Mouse (Mus musculus): ENCODE measurements at regions not wholly inside any gene's neighbourhood (a gene's known extent, or its start where the extent isn't known, plus 50 kb on each side); places are given as distances from the start of the nearest gene placed in this dataset.

DNA sequence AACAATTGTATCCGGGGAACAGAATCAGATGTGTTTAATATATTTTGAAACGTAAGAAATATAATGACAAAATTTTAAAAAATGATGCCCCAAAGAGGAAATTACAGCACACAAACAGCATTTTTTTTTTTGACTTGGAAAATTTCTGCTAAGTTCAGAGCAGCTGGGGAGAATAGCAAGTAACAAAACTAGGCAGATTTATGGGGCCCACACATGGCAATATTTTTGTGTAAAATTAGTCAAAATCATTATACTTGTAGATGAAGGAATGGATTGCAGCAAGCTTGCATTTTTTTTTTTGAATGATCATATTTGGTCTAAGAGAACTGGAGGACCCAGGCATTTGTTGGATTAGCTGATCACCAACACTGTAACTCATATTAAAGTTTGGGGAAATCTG lies 189.4 kb downstream of the Map2k6 start:
- Histone ChIP-seq H3K4me3 (ENCODE audit: low read depth, low read length) (no peak overlapping the region), H3K27ac (ENCODE audit: low read depth) (no peak overlapping the region), H3K4me1 (ENCODE audit: insufficient read depth) (no peaks in the 10 kb centered on the region), H3K4me2 (no peak overlapping the region), H3K9me3 (ENCODE audit: low read depth, low read length) (no peaks in the 10 kb centered on the region), H3K36me3 (ENCODE audit: insufficient read depth) (no peaks in the 10 kb centered on the region), H3K9ac (no peak overlapping the region), H3K27me3 (ENCODE audit: insufficient read depth, low read length) (no peaks in the 10 kb centered on the region)
- ATAC-seq (ENCODE audit: insufficient read depth) (no peak), DNase-seq (no peak)
- TF ChIP-seq CTCF (IDR thresholded peaks at IDR 0.05; ENCODE audit: low read depth) = no peak
- 74% methylated on average over 2 of the region's 2 CpGs for WGBS

DNA sequence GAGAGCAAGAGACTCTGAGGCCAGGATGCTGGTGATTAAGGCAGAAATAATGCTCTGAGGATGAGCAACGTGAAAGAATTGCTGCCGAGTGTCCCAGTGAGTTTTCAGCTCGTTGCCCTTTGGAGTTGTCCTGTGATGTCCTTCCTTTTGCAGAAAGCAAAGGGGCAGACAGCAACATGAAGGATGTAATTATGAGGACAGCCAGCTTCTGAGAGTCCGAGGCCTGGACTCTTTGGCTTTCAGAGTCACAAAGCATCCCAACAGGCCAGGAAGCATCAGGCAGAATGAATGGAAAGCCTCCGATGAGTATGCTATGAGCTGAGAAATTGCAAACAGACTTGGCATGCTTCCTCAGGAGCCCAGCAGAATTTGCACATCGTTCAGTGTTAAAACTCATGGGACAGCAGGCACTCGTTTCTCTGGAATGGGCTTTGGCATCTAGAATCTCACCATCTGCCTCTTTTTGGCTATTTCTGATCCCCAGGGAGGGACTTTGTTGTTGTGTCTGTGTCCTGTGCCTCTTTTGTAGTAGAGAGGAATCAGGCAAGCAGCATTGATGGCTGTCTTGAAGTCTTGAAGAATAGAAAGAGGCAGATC lies 196.4 kb downstream of the Map2k6 start:
- Histone ChIP-seq H3K9me3 (ENCODE audit: low read depth, low read length) (no peaks in the 10 kb centered on the region), H3K36me3 (ENCODE audit: insufficient read depth) (no peaks in the 10 kb centered on the region), H3K27me3 (ENCODE audit: insufficient read depth, low read length) (no peaks in the 10 kb centered on the region), H3K4me2 (no peak overlapping the region), H3K4me3 (ENCODE audit: low read depth, low read length) (no peak overlapping the region), H3K4me1 (ENCODE audit: insufficient read depth) (no peaks in the 10 kb centered on the region), H3K27ac (ENCODE audit: low read depth) (no peak overlapping the region), H3K9ac (no peak overlapping the region)
- WGBS = 68% methylated on average over 7 of the region's 7 CpGs
- ATAC-seq (ENCODE audit: insufficient read depth) (no peak), DNase-seq (no peak)
- no peak for TF ChIP-seq CTCF (IDR thresholded peaks at IDR 0.05; ENCODE audit: low read depth)

DNA sequence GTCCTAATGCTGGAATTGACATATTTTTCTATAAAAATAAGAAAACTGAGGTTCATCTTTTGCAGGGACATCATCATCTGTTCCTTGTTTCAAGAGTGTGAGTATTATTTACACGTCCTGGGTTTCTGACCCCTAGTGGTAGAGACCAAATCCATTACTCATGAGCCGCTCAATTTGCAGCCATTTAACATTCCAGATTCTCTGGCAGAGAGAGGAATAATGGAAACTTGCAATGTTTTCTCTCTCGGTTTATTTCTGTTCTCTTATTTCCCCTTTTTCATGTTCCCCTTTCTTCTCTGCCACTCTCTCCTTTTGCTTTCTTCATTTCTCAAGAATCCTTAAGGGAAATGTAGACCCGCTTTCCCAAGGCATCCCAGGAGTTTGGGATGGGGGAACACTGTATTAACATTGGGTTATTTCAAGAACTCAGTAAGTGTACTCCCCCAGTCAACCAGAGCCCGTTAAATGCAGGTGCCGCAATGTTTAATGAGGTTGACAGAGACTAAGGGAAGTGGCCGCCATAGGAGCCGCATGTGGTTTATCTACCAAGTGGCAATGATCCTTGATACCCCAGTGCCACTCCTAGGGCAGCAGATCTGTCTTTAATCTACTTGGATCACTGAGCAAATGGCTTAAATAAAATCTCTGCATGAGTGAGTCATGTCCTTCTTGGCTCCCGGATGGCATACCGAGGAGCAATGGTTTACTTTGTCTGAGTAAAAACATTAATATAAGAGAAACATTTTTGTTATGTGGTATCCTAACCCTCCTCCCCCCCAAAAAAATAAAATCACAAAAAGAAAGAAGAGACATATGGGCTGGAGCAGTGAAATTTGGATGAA lies 206.3 kb downstream of the Map2k6 start:
- Histone ChIP-seq H3K4me1 (ENCODE audit: insufficient read depth) (no peaks in the 10 kb centered on the region), H3K36me3 (ENCODE audit: insufficient read depth) (no peaks in the 10 kb centered on the region), H3K27ac (ENCODE audit: low read depth) (no peak overlapping the region), H3K9ac (no peak overlapping the region), H3K27me3 (ENCODE audit: insufficient read depth, low read length) (no peaks in the 10 kb centered on the region), H3K4me3 (ENCODE audit: low read depth, low read length) (no peak overlapping the region), H3K9me3 (ENCODE audit: low read depth, low read length) (no peaks in the 10 kb centered on the region), H3K4me2 (no peak overlapping the region)
- 71% methylated on average over 10 of the region's 10 CpGs for WGBS
- DNase-seq (peak; percentile 8), ATAC-seq (ENCODE audit: insufficient read depth) (no peak)
- no peak for TF ChIP-seq CTCF (IDR thresholded peaks at IDR 0.05; ENCODE audit: low read depth)

DNA sequence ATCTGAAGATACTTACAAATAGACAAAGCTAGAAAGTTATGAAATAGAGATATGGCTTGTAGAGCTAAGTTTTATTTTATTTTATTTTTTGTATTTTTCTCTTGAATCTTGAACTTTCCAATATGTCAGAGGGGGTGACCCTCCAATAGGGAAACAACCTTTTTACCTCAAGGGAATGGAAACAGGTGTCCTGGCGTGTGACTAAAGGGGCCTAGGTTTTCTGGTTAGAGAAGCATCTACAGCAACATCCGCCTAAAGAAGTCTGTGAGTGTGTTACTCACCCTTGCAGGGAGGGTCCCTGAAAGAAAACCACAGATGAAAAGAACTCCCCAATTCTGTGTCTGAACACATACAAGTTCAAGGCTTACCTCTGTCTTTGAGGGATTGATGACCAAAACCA lies 210.4 kb downstream of the Map2k6 start:
- ATAC-seq (ENCODE audit: insufficient read depth) = no peak
- no peaks in the 10 kb centered on the region for H3K9me3 ChIP-seq (ENCODE audit: low read depth, low read length)
- no peak for TF ChIP-seq CTCF (IDR thresholded peaks at IDR 0.05; ENCODE audit: low read depth)
- no peak overlapping the region for H3K27ac ChIP-seq (ENCODE audit: low read depth)
- no peaks in the 10 kb centered on the region for H3K36me3 ChIP-seq (ENCODE audit: insufficient read depth)
- H3K4me3 ChIP-seq (ENCODE audit: low read depth, low read length) = no peak overlapping the region
- WGBS = 86% methylated on average over 2 of the region's 2 CpGs
- DNase-seq = no peak
- H3K4me1 ChIP-seq (ENCODE audit: insufficient read depth) = no peaks in the 10 kb centered on the region
- no peaks in the 10 kb centered on the region for H3K27me3 ChIP-seq (ENCODE audit: insufficient read depth, low read length)
- H3K4me2 ChIP-seq = no peak overlapping the region
- H3K9ac ChIP-seq = no peak overlapping the region

DNA sequence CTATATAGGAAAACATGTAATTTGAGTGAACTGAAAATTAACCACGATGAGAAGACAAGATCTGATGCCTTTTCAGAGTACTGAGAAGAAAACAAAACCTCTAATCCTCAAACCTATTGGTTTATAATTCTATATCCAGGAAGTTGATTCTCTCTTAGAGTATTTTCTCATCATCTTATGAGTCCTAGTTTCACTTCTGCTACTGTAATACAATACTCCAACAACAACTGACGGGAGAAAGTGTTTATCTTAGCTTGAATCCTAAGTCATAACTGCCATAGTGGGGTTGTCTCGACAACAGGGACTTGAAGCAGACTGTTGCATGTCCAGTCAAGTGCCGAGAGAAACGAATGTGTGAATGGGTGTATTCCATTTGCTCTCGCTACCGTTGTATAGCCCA lies 211.9 kb downstream of the Map2k6 start:
- H3K27me3 ChIP-seq (ENCODE audit: insufficient read depth, low read length) = no peaks in the 10 kb centered on the region
- no peaks in the 10 kb centered on the region for H3K36me3 ChIP-seq (ENCODE audit: insufficient read depth)
- H3K9ac ChIP-seq = no peak overlapping the region
- no peak overlapping the region for H3K27ac ChIP-seq (ENCODE audit: low read depth)
- ATAC-seq (ENCODE audit: insufficient read depth) (no peak), DNase-seq (no peak)
- no peak overlapping the region for H3K4me3 ChIP-seq (ENCODE audit: low read depth, low read length)
- TF ChIP-seq CTCF (IDR thresholded peaks at IDR 0.05; ENCODE audit: low read depth) = no peak
- no peaks in the 10 kb centered on the region for H3K4me1 ChIP-seq (ENCODE audit: insufficient read depth)
- WGBS = 69% methylated on average over 7 of the region's 7 CpGs
- H3K4me2 ChIP-seq = no peak overlapping the region
- no peaks in the 10 kb centered on the region for H3K9me3 ChIP-seq (ENCODE audit: low read depth, low read length)

DNA sequence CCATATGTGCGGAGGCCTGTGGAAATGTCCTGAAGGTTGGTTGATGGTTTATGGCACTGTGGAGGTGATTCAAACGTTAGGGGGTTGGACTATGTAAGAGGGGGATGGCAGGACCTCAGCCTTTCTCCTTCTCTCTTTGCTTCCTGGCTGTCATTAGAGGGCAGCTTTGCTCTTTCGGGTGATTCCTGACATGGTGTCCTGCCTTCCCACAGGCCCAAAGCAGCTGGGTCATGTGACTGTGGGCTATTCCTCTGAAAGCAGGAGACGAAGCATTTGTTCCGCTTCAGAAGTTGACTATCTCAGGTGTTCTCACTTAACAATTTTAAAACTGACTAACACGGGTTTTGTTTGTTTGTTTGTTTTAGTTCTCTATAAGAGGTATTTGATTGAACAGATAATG lies 233.1 kb downstream of the Map2k6 start:
- H3K27ac ChIP-seq (ENCODE audit: low read depth) = no peak overlapping the region
- H3K27me3 ChIP-seq (ENCODE audit: insufficient read depth, low read length) = no peaks in the 10 kb centered on the region
- H3K9me3 ChIP-seq (ENCODE audit: low read depth, low read length) = no peaks in the 10 kb centered on the region
- no peak for TF ChIP-seq CTCF (IDR thresholded peaks at IDR 0.05; ENCODE audit: low read depth)
- WGBS = 66% methylated on average over 6 of the region's 6 CpGs
- no peak overlapping the region for H3K9ac ChIP-seq
- ATAC-seq (ENCODE audit: insufficient read depth) (no peak), DNase-seq (no peak)
- H3K4me1 ChIP-seq (ENCODE audit: insufficient read depth) = no peaks in the 10 kb centered on the region
- H3K36me3 ChIP-seq (ENCODE audit: insufficient read depth) = no peaks in the 10 kb centered on the region
- H3K4me3 ChIP-seq (ENCODE audit: low read depth, low read length) = no peak overlapping the region
- no peak overlapping the region for H3K4me2 ChIP-seq

DNA sequence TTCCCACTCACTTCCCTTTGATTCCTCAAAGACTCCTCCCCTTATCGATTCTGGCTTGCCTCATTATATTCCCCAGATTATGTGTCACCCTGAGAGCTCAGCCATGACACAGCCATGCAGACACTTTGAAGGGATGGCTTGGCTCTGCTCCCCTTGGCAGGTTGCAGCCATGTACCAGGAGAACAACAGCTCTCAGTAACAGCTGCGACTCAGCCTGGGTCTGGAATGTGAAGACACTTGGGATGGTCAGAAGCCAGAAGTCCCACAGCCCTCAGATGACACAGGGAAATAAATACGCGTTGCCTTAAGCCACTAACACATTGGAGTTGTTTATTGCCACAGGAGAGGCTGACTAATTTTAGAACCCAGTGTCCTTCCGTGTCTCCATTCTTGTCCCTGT lies 234.4 kb downstream of the Map2k6 start:
- no peaks in the 10 kb centered on the region for H3K36me3 ChIP-seq (ENCODE audit: insufficient read depth)
- ATAC-seq (ENCODE audit: insufficient read depth) = no peak
- no peaks in the 10 kb centered on the region for H3K9me3 ChIP-seq (ENCODE audit: low read depth, low read length)
- no peak overlapping the region for H3K4me2 ChIP-seq
- H3K4me3 ChIP-seq (ENCODE audit: low read depth, low read length) = no peak overlapping the region
- H3K9ac ChIP-seq = no peak overlapping the region
- no peak for DNase-seq
- no peak for TF ChIP-seq CTCF (IDR thresholded peaks at IDR 0.05; ENCODE audit: low read depth)
- H3K4me1 ChIP-seq (ENCODE audit: insufficient read depth) = no peaks in the 10 kb centered on the region
- H3K27ac ChIP-seq (ENCODE audit: low read depth) = no peak overlapping the region
- WGBS = 59% methylated on average over 5 of the region's 5 CpGs
- H3K27me3 ChIP-seq (ENCODE audit: insufficient read depth, low read length) = no peaks in the 10 kb centered on the region
